Mouse (Mus musculus): ENCODE results near the gene Hoxb3. TPM values are rescaled to one million over a fixed set of nuclear protein-coding genes. Genes with fewer than 3 reads are reported as not detected.

Hoxb3 gene
- polyA plus RNA-seq, 1 experiment = not detected

- 5% methylated on average over 18 of the region's 18 CpGs for WGBS
- no peak overlapping the region for H3K4me3 ChIP-seq (ENCODE audit: insufficient read depth, low read depth, low read length)
- H3K27ac ChIP-seq (ENCODE audit: insufficient read depth, low read depth, low read length) = no peak overlapping the region
- H3K4me1 ChIP-seq (ENCODE audit: control insufficient read depth, insufficient read depth, low read length) = no peaks in the 10 kb centered on the region; the same call in 1 of the 2 replicates
- TF ChIP-seq POLR2A (IDR thresholded peaks at IDR 0.05; ENCODE audit: insufficient read depth, low read depth, low read length) = no peak
- TF ChIP-seq CTCF (IDR thresholded peaks at IDR 0.05; ENCODE audit: insufficient read depth, low read depth, low read length) = no peak
Measured at GRCm38 (mm10) chr11:96281396-96281795, 41.7 kb upstream of the Hoxb3 start.

GRCm38 (mm10) chr11:96281855-96282570 is 41.1 kb upstream of the Hoxb3 start, which contains the start of gene Hoxb8:
Gene Hoxb8, plus strand, starts transcription at chr11:96281905.
- no peak for TF ChIP-seq POLR2A (IDR thresholded peaks at IDR 0.05; ENCODE audit: insufficient read depth, low read depth, low read length)
- TF ChIP-seq CTCF (IDR thresholded peaks at IDR 0.05; ENCODE audit: insufficient read depth, low read depth, low read length) = no peak
- H3K4me3 ChIP-seq (ENCODE audit: insufficient read depth, low read depth, low read length) = no peak within 1 kb of the TSS
- no peak within 1 kb of the TSS for H3K27ac ChIP-seq (ENCODE audit: insufficient read depth, low read depth, low read length)
- 3% methylated on average over 27 of the region's 27 CpGs for WGBS
- H3K4me1 ChIP-seq (ENCODE audit: control insufficient read depth, insufficient read depth, low read length) = no peaks in the 10 kb centered on the region; the same call in 1 of the 2 replicates

- Histone ChIP-seq H3K27ac (ENCODE audit: insufficient read depth, low read depth, low read length) (no peak overlapping the region), H3K4me1 (ENCODE audit: control insufficient read depth, insufficient read depth, low read length) (no peaks in the 10 kb centered on the region; the same call in 1 of the 2 replicates), H3K4me3 (ENCODE audit: insufficient read depth, low read depth, low read length) (no peak overlapping the region)
- WGBS = 1% methylated on average over 49 of the region's 49 CpGs
- TF ChIP-seq CTCF (IDR thresholded peaks at IDR 0.05; ENCODE audit: insufficient read depth, low read depth, low read length) (no peak), POLR2A (IDR thresholded peaks at IDR 0.05; ENCODE audit: insufficient read depth, low read depth, low read length) (no peak)
Measured at GRCm38 (mm10) chr11:96282795-96283430, 40.2 kb upstream of the Hoxb3 start.

- no peak for TF ChIP-seq POLR2A (IDR thresholded peaks at IDR 0.05; ENCODE audit: insufficient read depth, low read depth, low read length)
- TF ChIP-seq CTCF (IDR thresholded peaks at IDR 0.05; ENCODE audit: insufficient read depth, low read depth, low read length) = no peak; the same call in 1 of the 2 replicates
- Histone ChIP-seq H3K4me1 (ENCODE audit: control insufficient read depth, insufficient read depth, low read length) (no peaks in the 10 kb centered on the region; the same call in 1 of the 2 replicates), H3K4me3 (ENCODE audit: insufficient read depth, low read depth, low read length) (no peak overlapping the region), H3K27ac (ENCODE audit: insufficient read depth, low read depth, low read length) (no peak overlapping the region)
- WGBS = 2% methylated on average over 44 of the region's 49 CpGs
Measured at GRCm38 (mm10) chr11:96284041-96284749, 38.9 kb upstream of the Hoxb3 start.

GRCm38 (mm10) chr11:96284774-96285734 is 38.1 kb upstream of the Hoxb3 start:
- Histone ChIP-seq H3K27ac (ENCODE audit: insufficient read depth, low read depth, low read length) (no peak overlapping the region), H3K4me3 (ENCODE audit: insufficient read depth, low read depth, low read length) (no peak overlapping the region), H3K4me1 (ENCODE audit: control insufficient read depth, insufficient read depth, low read length) (no peaks in the 10 kb centered on the region; the same call in 1 of the 2 replicates)
- TF ChIP-seq CTCF (IDR thresholded peaks at IDR 0.05; ENCODE audit: insufficient read depth, low read depth, low read length) = no peak
- no peak for TF ChIP-seq POLR2A (IDR thresholded peaks at IDR 0.05; ENCODE audit: insufficient read depth, low read depth, low read length)
- 2% methylated on average over 37 of the region's 37 CpGs for WGBS

GRCm38 (mm10) chr11:96285771-96286738 is 37.1 kb upstream of the Hoxb3 start, which contains the start of gene Hoxb7:
Gene Hoxb7, plus strand, starts transcription at chr11:96286623.
- Histone ChIP-seq H3K27ac (ENCODE audit: insufficient read depth, low read depth, low read length) (no peak within 1 kb of the TSS), H3K4me3 (ENCODE audit: insufficient read depth, low read depth, low read length) (no peak within 1 kb of the TSS), H3K4me1 (ENCODE audit: control insufficient read depth, insufficient read depth, low read length) (no peaks in the 10 kb centered on the region; the same call in 1 of the 2 replicates)
- TF ChIP-seq POLR2A (IDR thresholded peaks at IDR 0.05; ENCODE audit: insufficient read depth, low read depth, low read length) = no peak
- TF ChIP-seq CTCF (IDR thresholded peaks at IDR 0.05; ENCODE audit: insufficient read depth, low read depth, low read length) = no peak
- WGBS = 3% methylated on average over 43 of the region's 43 CpGs

- WGBS = 3% methylated on average over 55 of the region's 55 CpGs
- TF ChIP-seq POLR2A (IDR thresholded peaks at IDR 0.05; ENCODE audit: insufficient read depth, low read depth, low read length) (no peak), CTCF (IDR thresholded peaks at IDR 0.05; ENCODE audit: insufficient read depth, low read depth, low read length) (no peak)
Measured at GRCm38 (mm10) chr11:96286739-96287385, 36.3 kb upstream of the Hoxb3 start.

More at GRCm38 (mm10) chr11:96286739-96287385, 36.3 kb upstream of the Hoxb3 start:
- no peak overlapping the region for H3K27ac ChIP-seq (ENCODE audit: insufficient read depth, low read depth, low read length)
- H3K4me1 ChIP-seq (ENCODE audit: control insufficient read depth, insufficient read depth, low read length) = no peaks in the 10 kb centered on the region; the same call in 1 of the 2 replicates
- no peak overlapping the region for H3K4me3 ChIP-seq (ENCODE audit: insufficient read depth, low read depth, low read length)
